Mouse (Mus musculus): ENCODE data around the gene Acly.

GRCm38 (mm10) chr11:100513716-100514115, 14.1 kb downstream of the Acly start:
- no peak for TF ChIP-seq CTCF (IDR thresholded peaks at IDR 0.05; ENCODE audit: control insufficient read depth, insufficient read depth, insufficient replicate concordance, low read depth, low read length)
- no peak for TF ChIP-seq POLR2A (IDR thresholded peaks at IDR 0.05; ENCODE audit: control insufficient read depth, low read depth, low read length)

Measured in testis, adult 2 months (tissue).